Comparison of ENCODE assay signal across 10 mouse cellular contexts in genomic region chr7:76353469-76353868, GRCm38 (mm10).
DNase-seq lines count a peak whose midpoint lies in the region; ATAC-seq lines count a peak whose summit lies in the region.
"Had no signal": no experiment of that assay in that cellular context is flagged by ENCODE, and none has a peak within 500 bp of the region (broad histone marks: within the 10 kb centered on the region; RNA-seq: fewer than 3 reads in every experiment).

No protein-coding gene starts in this region.

- H3K9me3 ChIP-seq in midbrain, embryonic 14.5 days (ENCODE audit: control insufficient read depth, low read length): no peaks in the 10 kb centered on the region
- H3K9me3 ChIP-seq in midbrain, embryonic 16.5 days (replicated peaks; ENCODE audit: control insufficient read depth, low read length, poor library complexity, severe bottlenecking): 0 out of 2 replicates have a peak, but pooled peaks cover 3% of the 10 kb centered on the region
- no peaks in the 10 kb centered on the region for H3K9me3 ChIP-seq in forebrain, embryonic 13.5 days (replicated peaks)
- H3K9me3 ChIP-seq: lung, embryonic 15.5 days had no signal

- H3K27me3 ChIP-seq in midbrain, embryonic 14.5 days (ENCODE audit: control insufficient read depth, insufficient read depth, low read length): no peaks in the 10 kb centered on the region
- H3K27me3 ChIP-seq in midbrain, embryonic 16.5 days (ENCODE audit: control insufficient read depth, insufficient read depth, low read depth, low read length): no peaks in the 10 kb centered on the region
- H3K27me3 ChIP-seq in forebrain, embryonic 13.5 days: no peaks in the 10 kb centered on the region
- H3K27me3 ChIP-seq: lung, embryonic 15.5 days had no signal

- H3K4me2 ChIP-seq in midbrain, embryonic 14.5 days (ENCODE audit: low read length): no peak overlapping the region
- no peak overlapping the region for H3K4me2 ChIP-seq in midbrain, embryonic 16.5 days (ENCODE audit: low read length)
- H3K4me2 ChIP-seq in forebrain, embryonic 13.5 days: no peak overlapping the region
- H3K4me2 ChIP-seq: lung, embryonic 15.5 days had no signal

- no peak overlapping the region for H3K27ac ChIP-seq in midbrain, embryonic 14.5 days (replicated peaks; ENCODE audit: low read depth, low read length)
- H3K27ac ChIP-seq in midbrain, embryonic 16.5 days (ENCODE audit: low read length): no peak overlapping the region
- H3K27ac ChIP-seq in forebrain, embryonic 13.5 days: no peak overlapping the region
- H3K27ac ChIP-seq: lung, embryonic 15.5 days had no signal

- no peaks in the 10 kb centered on the region for H3K4me1 ChIP-seq in midbrain, embryonic 14.5 days (ENCODE audit: control insufficient read depth, insufficient read depth, low read length)
- no peaks in the 10 kb centered on the region for H3K4me1 ChIP-seq in midbrain, embryonic 16.5 days (ENCODE audit: control insufficient read depth, insufficient read depth, low read length)
- H3K4me1 ChIP-seq in forebrain, embryonic 13.5 days: no peaks in the 10 kb centered on the region
- H3K4me1 ChIP-seq: lung, embryonic 15.5 days had no signal

- ATAC-seq in midbrain, embryonic 14.5 days (ENCODE audit: low FRiP score, low TSS enrichment): no peak
- no peak for ATAC-seq in midbrain, embryonic 16.5 days
- peak; percentile 72 for ATAC-seq in granulocyte monocyte progenitor cell, adult 5-6 weeks (replicated peaks; ENCODE audit: poor library complexity, severe bottlenecking)
- ATAC-seq in forebrain, embryonic 13.5 days: no peak

- no peak overlapping the region for H3K4me3 ChIP-seq in midbrain, embryonic 14.5 days (replicated peaks; ENCODE audit: low read depth, low read length)
- no peak overlapping the region for H3K4me3 ChIP-seq in midbrain, embryonic 16.5 days (ENCODE audit: low read depth, low read length)
- no peak overlapping the region for H3K4me3 ChIP-seq in forebrain, embryonic 13.5 days
- H3K4me3 ChIP-seq: lung, embryonic 15.5 days had no signal

- WGBS in midbrain, embryonic 14.5 days: 60% methylated on average over 10 of the region's 10 CpGs
- 58% methylated on average over 10 of the region's 10 CpGs for WGBS in midbrain, embryonic 16.5 days
- 58% methylated on average over 10 of the region's 10 CpGs for WGBS in forebrain, embryonic 13.5 days

- no peak overlapping the region for H3K9ac ChIP-seq in midbrain, embryonic 14.5 days (replicated peaks; ENCODE audit: low read length)
- no peak overlapping the region for H3K9ac ChIP-seq in midbrain, embryonic 16.5 days (ENCODE audit: low read depth, low read length)
- no peak overlapping the region for H3K9ac ChIP-seq in forebrain, embryonic 13.5 days
- H3K9ac ChIP-seq: lung, embryonic 15.5 days had no signal

- H3K36me3 ChIP-seq in midbrain, embryonic 14.5 days (ENCODE audit: control insufficient read depth, insufficient read depth, low read length): no peaks in the 10 kb centered on the region
- H3K36me3 ChIP-seq in midbrain, embryonic 16.5 days (ENCODE audit: control insufficient read depth, insufficient read depth, low read length): no peaks in the 10 kb centered on the region
- H3K36me3 ChIP-seq in forebrain, embryonic 13.5 days (ENCODE audit: poor library complexity, severe bottlenecking): no peaks in the 10 kb centered on the region
- H3K36me3 ChIP-seq: lung, embryonic 15.5 days had no signal

- peak; percentile 56 to 60 for DNase-seq in cerebellum, postnatal 10 days
- no peak for DNase-seq in cerebellum, adult 18-20 months
- peak; percentile 11 for DNase-seq in midbrain, embryonic 14.5 days
- peak; percentile 51 for DNase-seq in thymus, postnatal 25 days
- DNase-seq in layer of hippocampus, adult 9-10 months (ENCODE audit: low spot score): no peak
- DNase-seq: B cell, adult 2 months had no signal

Comparison
In these comparisons a context has a peak if more than half of its experiments do, and no peak if none do; other contexts are left out.
1. DNase-seq: peak in cerebellum, postnatal 10 days (2 of 2), midbrain, embryonic 14.5 days (single experiment) and thymus, postnatal 25 days (single experiment); none in cerebellum, adult 18-20 months (0 of 2) and layer of hippocampus, adult 9-10 months (single experiment).